Mouse (Mus musculus): ENCODE measurements around the gene Cd33. TPM values are rescaled to one million over a fixed set of nuclear protein-coding genes. Genes with fewer than 3 reads are reported as not detected.

Gene Cd33
- polyA plus RNA-seq (2014; fragmentation: Nextera tagmentation; extraction: Ambion mirVana) = 1.1 TPM in 2 replicates

DNA sequence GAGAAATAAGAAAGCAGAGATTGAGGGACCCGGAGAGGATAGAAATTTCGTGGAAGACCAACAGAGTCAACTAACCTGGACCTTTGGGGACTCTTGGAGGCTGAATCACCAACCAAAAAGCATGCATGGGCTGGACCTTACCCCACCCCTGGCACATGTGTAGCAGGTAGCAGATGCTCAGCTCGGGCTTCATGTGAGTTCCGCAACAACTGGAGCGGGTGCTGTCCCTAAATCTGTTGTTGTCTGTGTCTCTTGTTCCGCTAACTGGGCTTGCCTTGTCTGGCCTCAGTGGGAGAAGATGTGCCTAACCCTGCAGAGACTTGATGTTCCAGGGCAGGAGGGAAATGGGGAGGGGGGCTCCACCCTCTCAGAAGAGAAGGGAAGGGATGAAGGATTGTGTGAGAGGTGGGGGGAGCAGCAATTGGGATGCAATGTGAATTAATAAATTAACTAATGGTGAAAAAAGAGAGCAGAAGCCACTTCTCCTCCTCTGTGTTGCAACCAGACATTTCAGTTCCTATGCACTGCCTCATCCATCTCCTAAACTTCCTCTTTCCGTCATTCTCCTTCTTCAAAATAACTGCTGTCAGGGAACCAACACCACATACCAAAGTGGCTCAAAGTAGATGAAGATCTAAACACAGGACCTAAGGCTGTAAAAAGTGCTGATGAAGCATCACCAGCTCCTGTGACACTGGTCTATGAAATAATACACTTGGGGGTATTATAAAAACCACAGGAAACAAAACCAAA, at the start of gene Cd33:
Cd33 (minus strand) TSS at position 204 of the 753 bp plus-strand sequence.
- no peak within 1 kb of the TSS for H3K27ac ChIP-seq (replicated peaks in 1 of 2; ENCODE audit: control insufficient read depth in 1 of 2, insufficient read depth in 1 of 2, low read depth in 2 of 2, low read length in 2 of 2)
- H3K4me2 ChIP-seq (ENCODE audit: low read length) = no peak within 1 kb of the TSS
- ATAC-seq (ENCODE audit: insufficient number of reproducible peaks, insufficient read depth, low FRiP score, low read depth) = no peak
- no peaks in the 10 kb centered on the region for H3K9me3 ChIP-seq (ENCODE audit: control insufficient read depth, low read length)
- WGBS = 72% methylated on average over 7 of the region's 7 CpGs
- H3K4me3 ChIP-seq (ENCODE audit: control insufficient read depth in 1 of 2, insufficient read depth in 1 of 2, low read depth in 1 of 2, low read length in 2 of 2) = no peak within 1 kb of the TSS
- H3K27me3 ChIP-seq (ENCODE audit: control insufficient read depth, insufficient read depth, low read length) = no peaks in the 10 kb centered on the region
- no peak within 1 kb of the TSS for H3K9ac ChIP-seq (ENCODE audit: low read length)
- H3K36me3 ChIP-seq (ENCODE audit: control insufficient read depth, insufficient read depth, low read length) = no peaks in the 10 kb centered on the region
- no peaks in the 10 kb centered on the region for H3K4me1 ChIP-seq (ENCODE audit: control insufficient read depth in 2 of 2, insufficient read depth in 2 of 2, low read length in 2 of 2)

DNA sequence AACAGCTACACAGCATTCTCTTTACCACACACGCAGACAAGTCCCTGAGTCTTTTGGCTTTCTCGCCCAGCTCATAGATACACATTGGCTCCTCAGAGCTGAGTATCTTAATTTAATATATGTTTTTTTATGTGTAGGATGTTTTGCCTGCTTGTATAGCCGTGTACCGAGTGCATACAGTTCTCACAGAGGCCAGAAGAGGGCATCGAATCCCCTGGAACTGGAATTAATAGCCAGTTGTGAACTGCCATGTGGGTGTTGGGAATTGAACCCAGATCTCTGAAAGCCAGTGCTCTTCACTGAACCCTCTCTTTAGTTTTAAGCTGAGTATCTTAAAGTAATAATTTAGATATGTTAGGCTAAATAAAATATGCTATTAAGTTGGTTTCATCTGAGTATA, 40.6 kb upstream of the Cd33 start:
- no peak for ATAC-seq (ENCODE audit: insufficient number of reproducible peaks, insufficient read depth, low FRiP score, low read depth)
- Histone ChIP-seq H3K36me3 (ENCODE audit: control insufficient read depth, insufficient read depth, low read length) (peaks cover 62% of the 10 kb centered on the region), H3K4me2 (ENCODE audit: low read length) (no peak overlapping the region), H3K9me3 (ENCODE audit: control insufficient read depth, low read length) (no peaks in the 10 kb centered on the region), H3K27ac (replicated peaks in 1 of 2; ENCODE audit: control insufficient read depth in 1 of 2, insufficient read depth in 1 of 2, low read depth in 2 of 2, low read length in 2 of 2) (no peak overlapping the region), H3K9ac (ENCODE audit: low read length) (no peak overlapping the region), H3K27me3 (ENCODE audit: control insufficient read depth, insufficient read depth, low read length) (no peaks in the 10 kb centered on the region), H3K4me3 (ENCODE audit: control insufficient read depth in 1 of 2, insufficient read depth in 1 of 2, low read depth in 1 of 2, low read length in 2 of 2) (no peak overlapping the region), H3K4me1 (ENCODE audit: control insufficient read depth in 2 of 2, insufficient read depth in 2 of 2, low read length in 2 of 2) (peaks cover 3 to 11% of the 10 kb centered on the region in 2 experiments; a peak in 3 of 4 replicates)
- 90% methylated on average over 5 of the region's 5 CpGs for WGBS

- no peak overlapping the region for H3K27ac ChIP-seq (replicated peaks in 1 of 2; ENCODE audit: control insufficient read depth in 1 of 2, insufficient read depth in 1 of 2, low read depth in 2 of 2, low read length in 2 of 2)
- 70% methylated on average over 5 of the region's 5 CpGs for WGBS
These were observed 36.3 kb upstream of the Cd33 start for GRCm38 (mm10) chr7:43580526-43580925.

GRCm38 (mm10) chr7:43579440-43580171, 35.4 kb upstream of the Cd33 start, which contains the start of gene Zfp719:
Zfp719 (plus strand) TSS chr7:43579610.
- Histone ChIP-seq H3K27me3 (ENCODE audit: control insufficient read depth, insufficient read depth, low read length) (no peaks in the 10 kb centered on the region), H3K9me3 (ENCODE audit: control insufficient read depth, low read length) (no peaks in the 10 kb centered on the region), H3K36me3 (ENCODE audit: control insufficient read depth, insufficient read depth, low read length) (peaks cover 13% of the 10 kb centered on the region), H3K4me2 (ENCODE audit: low read length) (peak within 1 kb of the TSS; percentile 75), H3K4me1 (ENCODE audit: control insufficient read depth in 2 of 2, insufficient read depth in 2 of 2, low read length in 2 of 2) (peaks cover 3 to 11% of the 10 kb centered on the region in 2 experiments; a peak in 3 of 4 replicates), H3K27ac (replicated peaks in 1 of 2; ENCODE audit: control insufficient read depth in 1 of 2, insufficient read depth in 1 of 2, low read depth in 2 of 2, low read length in 2 of 2) (peak within 1 kb of the TSS; percentile 70 to 88), H3K9ac (ENCODE audit: low read length) (peak within 1 kb of the TSS; percentile 88), H3K4me3 (ENCODE audit: control insufficient read depth in 1 of 2, insufficient read depth in 1 of 2, low read depth in 1 of 2, low read length in 2 of 2) (peak within 1 kb of the TSS; percentile 65 to 72)
- ATAC-seq (ENCODE audit: insufficient number of reproducible peaks, insufficient read depth, low FRiP score, low read depth) = peak; percentile 96
- under 1% methylated on average over 37 of the region's 37 CpGs for WGBS

More at GRCm38 (mm10) chr7:43580526-43580925, 36.3 kb upstream of the Cd33 start:
- H3K9me3 ChIP-seq (ENCODE audit: control insufficient read depth, low read length) = no peaks in the 10 kb centered on the region
- H3K4me1 ChIP-seq (ENCODE audit: control insufficient read depth in 2 of 2, insufficient read depth in 2 of 2, low read length in 2 of 2) = peaks cover 3 to 11% of the 10 kb centered on the region in 2 experiments; a peak in 3 of 4 replicates
- peak overlapping the region; percentile 11 to 72; a peak in 3 of 4 replicates for H3K4me3 ChIP-seq (ENCODE audit: control insufficient read depth in 1 of 2, insufficient read depth in 1 of 2, low read depth in 1 of 2, low read length in 2 of 2)
- H3K9ac ChIP-seq (ENCODE audit: low read length) = peak overlapping the region; percentile 88
- ATAC-seq (ENCODE audit: insufficient number of reproducible peaks, insufficient read depth, low FRiP score, low read depth) = no peak
- H3K27me3 ChIP-seq (ENCODE audit: control insufficient read depth, insufficient read depth, low read length) = no peaks in the 10 kb centered on the region
- peak overlapping the region; percentile 75 for H3K4me2 ChIP-seq (ENCODE audit: low read length)
- H3K36me3 ChIP-seq (ENCODE audit: control insufficient read depth, insufficient read depth, low read length) = peaks cover 19% of the 10 kb centered on the region

GRCm38 (mm10) chr7:43571216-43571615, 27.0 kb upstream of the Cd33 start:
- Histone ChIP-seq H3K9me3 (ENCODE audit: control insufficient read depth, low read length) (no peaks in the 10 kb centered on the region), H3K36me3 (ENCODE audit: control insufficient read depth, insufficient read depth, low read length) (peaks cover 54% of the 10 kb centered on the region), H3K4me3 (ENCODE audit: control insufficient read depth in 1 of 2, insufficient read depth in 1 of 2, low read depth in 1 of 2, low read length in 2 of 2) (no peak overlapping the region), H3K4me1 (ENCODE audit: control insufficient read depth in 2 of 2, insufficient read depth in 2 of 2, low read length in 2 of 2) (no peaks in the 10 kb centered on the region), H3K4me2 (ENCODE audit: low read length) (no peak overlapping the region), H3K27ac (replicated peaks in 1 of 2; ENCODE audit: control insufficient read depth in 1 of 2, insufficient read depth in 1 of 2, low read depth in 2 of 2, low read length in 2 of 2) (no peak overlapping the region), H3K27me3 (ENCODE audit: control insufficient read depth, insufficient read depth, low read length) (no peaks in the 10 kb centered on the region), H3K9ac (ENCODE audit: low read length) (no peak overlapping the region)
- WGBS = 89% methylated on average over 2 of the region's 2 CpGs
- no peak for ATAC-seq (ENCODE audit: insufficient number of reproducible peaks, insufficient read depth, low FRiP score, low read depth)

DNA sequence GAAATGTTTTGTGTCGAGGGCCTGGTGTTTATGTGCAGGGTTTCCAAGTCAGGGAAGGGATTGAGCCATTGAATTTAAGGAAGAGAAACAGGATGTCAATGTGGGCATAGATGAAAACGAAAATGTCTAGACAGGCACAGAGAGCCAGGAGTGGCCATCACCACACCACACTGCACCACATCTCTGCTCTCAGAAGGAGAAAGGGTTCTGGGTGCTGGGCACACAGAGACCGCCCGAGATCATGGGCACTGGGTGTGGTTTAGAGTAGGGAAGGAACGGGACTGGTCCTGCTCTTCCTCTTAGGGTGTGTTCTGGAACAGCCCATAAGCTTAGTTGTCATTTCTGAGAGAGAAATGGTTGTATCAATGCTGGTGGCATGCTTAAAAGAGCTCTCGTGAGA, 19.1 kb upstream of the Cd33 start:
- no peak for ATAC-seq (ENCODE audit: insufficient number of reproducible peaks, insufficient read depth, low FRiP score, low read depth)
- Histone ChIP-seq H3K27ac (replicated peaks in 1 of 2; ENCODE audit: control insufficient read depth in 1 of 2, insufficient read depth in 1 of 2, low read depth in 2 of 2, low read length in 2 of 2) (no peak overlapping the region), H3K9me3 (ENCODE audit: control insufficient read depth, low read length) (no peaks in the 10 kb centered on the region), H3K4me1 (ENCODE audit: control insufficient read depth in 2 of 2, insufficient read depth in 2 of 2, low read length in 2 of 2) (peaks cover 0 to 7% of the 10 kb centered on the region in 2 experiments; a peak in 2 of 4 replicates), H3K27me3 (ENCODE audit: control insufficient read depth, insufficient read depth, low read length) (no peaks in the 10 kb centered on the region), H3K4me3 (ENCODE audit: control insufficient read depth in 1 of 2, insufficient read depth in 1 of 2, low read depth in 1 of 2, low read length in 2 of 2) (peak overlapping the region in 1 of 2 experiments; percentile 64; a peak in 2 of 4 replicates), H3K9ac (ENCODE audit: low read length) (peak overlapping the region; percentile 75; the same call in 1 of the 2 replicates), H3K36me3 (ENCODE audit: control insufficient read depth, insufficient read depth, low read length) (peaks cover 9% of the 10 kb centered on the region), H3K4me2 (ENCODE audit: low read length) (peak overlapping the region; percentile 84)
- WGBS = 54% methylated on average over 6 of the region's 6 CpGs

DNA sequence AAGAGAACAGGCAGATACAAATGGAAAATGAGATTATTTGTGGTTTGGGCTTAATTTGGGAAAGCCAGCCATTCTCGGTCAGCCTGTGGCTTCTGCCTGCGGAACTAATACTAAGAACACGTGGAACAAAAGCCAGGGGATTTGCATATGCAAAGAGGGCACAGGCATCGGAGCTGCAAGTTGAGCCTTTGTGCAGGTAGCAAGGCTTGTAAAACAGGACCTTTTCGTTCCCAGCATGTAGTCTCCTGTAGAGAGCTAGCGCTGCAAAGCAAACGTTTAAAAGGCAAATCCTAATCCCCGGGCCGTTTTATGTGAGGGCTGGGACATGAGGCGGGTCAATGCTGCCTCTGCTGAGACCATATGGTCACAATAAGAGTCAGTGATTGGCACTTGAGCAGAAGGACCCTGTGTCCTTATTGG, 18.4 kb upstream of the Cd33 start:
- H3K36me3 ChIP-seq (ENCODE audit: control insufficient read depth, insufficient read depth, low read length) = peaks cover 3% of the 10 kb centered on the region
- H3K9me3 ChIP-seq (ENCODE audit: control insufficient read depth, low read length) = no peaks in the 10 kb centered on the region
- H3K4me3 ChIP-seq (ENCODE audit: control insufficient read depth in 1 of 2, insufficient read depth in 1 of 2, low read depth in 1 of 2, low read length in 2 of 2) = peak overlapping the region; percentile 54 to 64
- peak overlapping the region; percentile 84 for H3K4me2 ChIP-seq (ENCODE audit: low read length)
- no peaks in the 10 kb centered on the region for H3K27me3 ChIP-seq (ENCODE audit: control insufficient read depth, insufficient read depth, low read length)
- H3K27ac ChIP-seq (replicated peaks in 1 of 2; ENCODE audit: control insufficient read depth in 1 of 2, insufficient read depth in 1 of 2, low read depth in 2 of 2, low read length in 2 of 2) = peak overlapping the region; percentile 3 to 62; a peak in 3 of 4 replicates
- H3K4me1 ChIP-seq (ENCODE audit: control insufficient read depth in 2 of 2, insufficient read depth in 2 of 2, low read length in 2 of 2) = peaks cover 0 to 7% of the 10 kb centered on the region in 2 experiments; a peak in 2 of 4 replicates
- no peak for ATAC-seq (ENCODE audit: insufficient number of reproducible peaks, insufficient read depth, low FRiP score, low read depth)
- peak overlapping the region; percentile 75 for H3K9ac ChIP-seq (ENCODE audit: low read length)
- WGBS = under 1% methylated on average over 10 of the region's 10 CpGs

All from heart, embryonic 14.5 days (tissue).